Mouse (Mus musculus): ENCODE data around the gene Mypn.

- TF ChIP-seq CTCF (IDR thresholded peaks at IDR 0.05; ENCODE audit: insufficient read depth, low read length) (no peak), POLR2A (IDR thresholded peaks at IDR 0.05; ENCODE audit: borderline replicate concordance, extremely low read depth, low read depth, low read length) (no peak)
These were observed 5.1 kb upstream of the Mypn start for GRCm38 (mm10) chr10:63208871-63209270.

Measured in lung, adult 2 months (tissue).